Mouse (Mus musculus): ENCODE results near the gene Gba. TPM values are rescaled to one million over a fixed set of nuclear protein-coding genes. Genes with fewer than 3 reads are reported as not detected.
A peak's percentile ranks its signal among the peaks of the same experiment; 100 is the strongest.

The Gba gene
- polyA plus RNA-seq, 1 experiment: 69.8 TPM

- DNase-seq: no peak
- Histone ChIP-seq H3K27ac (ENCODE audit: insufficient read depth, low read length) (no peak overlapping the region), H3K27me3 (ENCODE audit: control insufficient read depth, insufficient read depth, low read length) (no peaks in the 10 kb centered on the region), H3K4me1 (ENCODE audit: control insufficient read depth, insufficient read depth, low read length) (peaks cover 13% of the 10 kb centered on the region), H3K4me3 (replicated peaks; ENCODE audit: insufficient read depth, low read depth, low read length) (no peak overlapping the region)
- TF ChIP-seq POLR2A (IDR thresholded peaks at IDR 0.05; ENCODE audit: borderline replicate concordance, insufficient read depth, low read length) (no peak), CTCF (IDR thresholded peaks at IDR 0.05; ENCODE audit: borderline replicate concordance, insufficient read depth, low read depth, low read length) (no peak)
- 83% methylated on average over 4 of the region's 4 CpGs for WGBS
Measured at GRCm38 (mm10) chr3:89247466-89247865, 44.7 kb downstream of the Gba start.

GRCm38 (mm10) chr3:89250435-89251040, 47.8 kb downstream of the Gba start:
- WGBS: 21% methylated on average over 7 of the region's 7 CpGs
- Histone ChIP-seq H3K27me3 (ENCODE audit: control insufficient read depth, insufficient read depth, low read length) (no peaks in the 10 kb centered on the region), H3K27ac (ENCODE audit: insufficient read depth, low read length) (no peak overlapping the region), H3K4me1 (ENCODE audit: control insufficient read depth, insufficient read depth, low read length) (peaks cover 8% of the 10 kb centered on the region; the same call in 1 of the 2 replicates), H3K4me3 (replicated peaks; ENCODE audit: insufficient read depth, low read depth, low read length) (no peak overlapping the region)
- peak; percentile 71 to 76 for DNase-seq
- TF ChIP-seq POLR2A (IDR thresholded peaks at IDR 0.05; ENCODE audit: borderline replicate concordance, insufficient read depth, low read length) (no peak), CTCF (IDR thresholded peaks at IDR 0.05; ENCODE audit: borderline replicate concordance, insufficient read depth, low read depth, low read length) (peak; percentile 89)

- Histone ChIP-seq H3K27ac (ENCODE audit: insufficient read depth, low read length) (no peak overlapping the region), H3K4me1 (ENCODE audit: control insufficient read depth, insufficient read depth, low read length) (peaks cover 4% of the 10 kb centered on the region; the same call in 1 of the 2 replicates), H3K4me3 (replicated peaks; ENCODE audit: insufficient read depth, low read depth, low read length) (no peak overlapping the region), H3K27me3 (ENCODE audit: control insufficient read depth, insufficient read depth, low read length) (no peaks in the 10 kb centered on the region)
- WGBS: 6% methylated on average over 17 of the region's 17 CpGs
- TF ChIP-seq POLR2A (IDR thresholded peaks at IDR 0.05; ENCODE audit: borderline replicate concordance, insufficient read depth, low read length) (no peak), CTCF (IDR thresholded peaks at IDR 0.05; ENCODE audit: borderline replicate concordance, insufficient read depth, low read depth, low read length) (no peak)
- no peak for DNase-seq
Measured at GRCm38 (mm10) chr3:89251365-89251895, 48.7 kb downstream of the Gba start.

- no peak overlapping the region for H3K4me3 ChIP-seq (replicated peaks; ENCODE audit: insufficient read depth, low read depth, low read length)
- H3K27ac ChIP-seq (ENCODE audit: insufficient read depth, low read length): no peak overlapping the region
- TF ChIP-seq POLR2A (IDR thresholded peaks at IDR 0.05; ENCODE audit: borderline replicate concordance, insufficient read depth, low read length) (no peak), CTCF (IDR thresholded peaks at IDR 0.05; ENCODE audit: borderline replicate concordance, insufficient read depth, low read depth, low read length) (no peak)
- no peak for DNase-seq
- H3K27me3 ChIP-seq (ENCODE audit: control insufficient read depth, insufficient read depth, low read length): no peaks in the 10 kb centered on the region
- H3K4me1 ChIP-seq (ENCODE audit: control insufficient read depth, insufficient read depth, low read length): 0 out of 2 replicates have a peak, but pooled peaks cover 4% of the 10 kb centered on the region
- 92% methylated on average over 5 of the region's 5 CpGs for WGBS
Measured at GRCm38 (mm10) chr3:89254994-89255393, 52.3 kb downstream of the Gba start.

- no peak for DNase-seq
- Histone ChIP-seq H3K27me3 (ENCODE audit: control insufficient read depth, insufficient read depth, low read length) (no peaks in the 10 kb centered on the region), H3K4me1 (ENCODE audit: control insufficient read depth, insufficient read depth, low read length) (0 out of 2 replicates have a peak, but pooled peaks cover 4% of the 10 kb centered on the region), H3K4me3 (replicated peaks; ENCODE audit: insufficient read depth, low read depth, low read length) (no peak overlapping the region), H3K27ac (ENCODE audit: insufficient read depth, low read length) (no peak overlapping the region)
- WGBS: 72% methylated on average over 5 of the region's 5 CpGs
- TF ChIP-seq POLR2A (IDR thresholded peaks at IDR 0.05; ENCODE audit: borderline replicate concordance, insufficient read depth, low read length): no peak
- no peak for TF ChIP-seq CTCF (IDR thresholded peaks at IDR 0.05; ENCODE audit: borderline replicate concordance, insufficient read depth, low read depth, low read length)
Measured at GRCm38 (mm10) chr3:89256177-89256576, 53.4 kb downstream of the Gba start.

Other genes starting within 250 kb of the Gba start
- gene Rusc1, start 109.6 kb upstream of the Gba start, polyA plus RNA-seq (2012; rRNA removed): 164 and 169 TPM in 2 replicates
- 0.03 TPM in 1 of 2 replicates, not detected in the other for gene Gm43738, start 101.8 kb upstream of the Gba start, polyA plus RNA-seq (2012; rRNA removed)
- gene Fdps, start 101.0 kb upstream of the Gba start, polyA plus RNA-seq (2012; rRNA removed): 107 and 113 TPM in 2 replicates
- 0.03 and 0.07 TPM in 2 replicates for gene Pklr, start 66.8 kb upstream of the Gba start, polyA plus RNA-seq (2012; rRNA removed)
- gene Hcn3, start 42.7 kb upstream of the Gba start, polyA plus RNA-seq (2012; rRNA removed): 13.0 and 14.6 TPM in 2 replicates
- gene Clk2, start 38.1 kb upstream of the Gba start, polyA plus RNA-seq (2012; rRNA removed): 75.5 and 80.2 TPM in 2 replicates
- 109 and 121 TPM in 2 replicates for gene Scamp3, start 25.5 kb upstream of the Gba start, polyA plus RNA-seq (2012; rRNA removed)
- gene Fam189b, start 19.8 kb upstream of the Gba start, polyA plus RNA-seq (2012; rRNA removed): 86.8 and 97.7 TPM in 2 replicates
- gene Thbs3, start 12.3 kb downstream of the Gba start, polyA plus RNA-seq (2012; rRNA removed): 23.8 and 24.2 TPM in 2 replicates
- 153 and 167 TPM in 2 replicates for gene Mtx1, start 24.2 kb downstream of the Gba start, polyA plus RNA-seq (2012; rRNA removed)
- gene Muc1, start 26.1 kb downstream of the Gba start, polyA plus RNA-seq (2012; rRNA removed): 0.55 and 0.69 TPM in 2 replicates
- 80.4 and 82.9 TPM in 2 replicates for gene Krtcap2, start 43.0 kb downstream of the Gba start, polyA plus RNA-seq (2012; rRNA removed)
- gene Trim46, start 43.4 kb downstream of the Gba start, polyA plus RNA-seq (2012; rRNA removed): 49.8 and 58.5 TPM in 2 replicates
- gene Dpm3, start 56.4 kb downstream of the Gba start, polyA plus RNA-seq (2012; rRNA removed): 212 and 218 TPM in 2 replicates
- gene Slc50a1, start 67.6 kb downstream of the Gba start, polyA plus RNA-seq (2012; rRNA removed): 122 and 127 TPM in 2 replicates
- gene Efna1, start 78.2 kb downstream of the Gba start, polyA plus RNA-seq (2012; rRNA removed): 14.2 and 14.7 TPM in 2 replicates
- 31.9 and 37.0 TPM in 2 replicates for gene Efna3, start 120.0 kb downstream of the Gba start, polyA plus RNA-seq (2012; rRNA removed)
- 0.36 and 0.64 TPM in 2 replicates for gene Efna4, start 135.1 kb downstream of the Gba start, polyA plus RNA-seq (2012; rRNA removed)
- gene Adam15, start 147.1 kb downstream of the Gba start, polyA plus RNA-seq (2012; rRNA removed): 142 and 147 TPM in 2 replicates
- 0.32 and 0.36 TPM in 2 replicates for gene Dcst2, start 159.0 kb downstream of the Gba start, polyA plus RNA-seq (2012; rRNA removed)
- gene Dcst1, start 162.3 kb downstream of the Gba start, polyA plus RNA-seq (2012; rRNA removed): 0.10 and 0.27 TPM in 2 replicates
- 41.3 and 43.3 TPM in 2 replicates for gene Zbtb7b, start 191.8 kb downstream of the Gba start, polyA plus RNA-seq (2012; rRNA removed)
- 4.0 and 6.7 TPM in 2 replicates for gene Lenep, start 199.9 kb downstream of the Gba start, polyA plus RNA-seq (2012; rRNA removed)
- 50.1 and 54.0 TPM in 2 replicates for gene Flad1, start 208.9 kb downstream of the Gba start, polyA plus RNA-seq (2012; rRNA removed)
- gene Cks1b, start 215.5 kb downstream of the Gba start, polyA plus RNA-seq (2012; rRNA removed): 7.0 and 7.2 TPM in 2 replicates
- 15.9 and 16.0 TPM in 2 replicates for gene Shc1, start 215.5 kb downstream of the Gba start, polyA plus RNA-seq (2012; rRNA removed)
- gene Pygo2, start 227.3 kb downstream of the Gba start, polyA plus RNA-seq (2012; rRNA removed): 38.7 and 39.3 TPM in 2 replicates
- gene Pbxip1, start 233.8 kb downstream of the Gba start, polyA plus RNA-seq (2012; rRNA removed): 26.5 and 30.5 TPM in 2 replicates

Measured in cerebellum, adult 2 months (tissue).